Mouse (Mus musculus): ENCODE results near the gene Frk.

DNA sequence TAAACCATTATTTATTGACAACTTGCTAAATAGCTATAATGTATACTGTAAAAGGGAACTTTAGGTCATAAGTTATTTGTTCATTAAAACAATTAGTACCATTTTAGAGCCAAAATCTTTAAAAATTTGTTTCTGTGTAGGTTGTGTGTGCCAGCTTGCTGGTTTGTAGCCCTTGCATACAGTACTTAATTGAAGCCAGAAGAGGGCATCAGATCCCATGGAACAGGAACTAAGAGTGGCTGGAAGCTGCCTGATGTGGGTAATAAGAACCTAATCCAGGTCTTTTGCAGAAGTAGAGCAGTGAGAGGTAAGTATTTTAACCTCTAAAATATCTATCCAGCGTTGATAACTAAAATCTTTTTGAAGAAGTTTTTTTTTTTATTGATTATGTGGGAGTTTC, 155.0 kb downstream of the Frk start:
- TF ChIP-seq EP300 (IDR thresholded peaks at IDR 0.05; ENCODE audit: insufficient read depth, low read depth, low read length) (no peak), CTCF (IDR thresholded peaks at IDR 0.05; ENCODE audit: low read depth, low read length) (no peak), POLR2A (IDR thresholded peaks at IDR 0.05; ENCODE audit: insufficient read depth, low read length) (no peak)

Measured in ES-Bruce4 (cell line).